Mouse (Mus musculus) liver, embryonic 11.5 days (tissue): ENCODE data around the gene Strn. TPM values are rescaled to one million over a fixed set of nuclear protein-coding genes. Genes with fewer than 3 reads are reported as not detected.

ENCODE experiments used
- ATAC-seq: fragments of 200-750 bp; cut with Nextera tagmentation; replicated peaks from 2 replicates; pipeline ENCODE4 v1.8.0; 2017; ENCODE audit warnings: moderate number of reproducible peaks, mild to moderate bottlenecking, moderate TSS enrichment, moderate library complexity; ENCODE audit not compliant: low FRiP score
- DNase-seq: peaks from one replicate; pipeline ENCODE4 v3.0.0-alpha.2; 2017; ENCODE audit warnings: low spot score
- H3K27ac ChIP-seq: fragments of 300-500 bp; sonication (generic); 2 replicates; pipeline ENCODE4 v1.5.1; 2014; ENCODE audit warnings: mild to moderate bottlenecking, low read depth, low read length, control low read depth
- H3K27me3 ChIP-seq: fragments of 300-500 bp; sonication (generic); replicated peaks from 2 replicates; pipeline ENCODE4 v1.6.1; 2014; ENCODE audit warnings: low read length, mixed read lengths; ENCODE audit not compliant: control insufficient read depth, insufficient read depth
- H3K36me3 ChIP-seq: fragments of 300-500 bp; sonication (generic); 2 replicates; pipeline ENCODE4 v1.6.1; 2014; ENCODE audit warnings: mild to moderate bottlenecking, low read length, moderate library complexity, mixed read lengths; ENCODE audit not compliant: control insufficient read depth, insufficient read depth
- H3K4me1 ChIP-seq: fragments of 300-500 bp; sonication (generic); replicated peaks from 2 replicates; pipeline ENCODE4 v1.6.1; 2014; ENCODE audit warnings: low read length, mixed read lengths; ENCODE audit not compliant: control insufficient read depth, insufficient read depth
- H3K4me2 ChIP-seq: fragments of 300-500 bp; sonication (generic); 2 replicates; pipeline ENCODE4 v1.6.1; 2014; ENCODE audit warnings: mild to moderate bottlenecking, control low read depth, moderate library complexity
- H3K4me3 ChIP-seq: fragments of 300-500 bp; sonication (generic); 2 replicates; pipeline ENCODE4 v1.5.1; 2014; ENCODE audit warnings: low read depth, low read length, control low read depth
- H3K9ac ChIP-seq: fragments of 300-500 bp; sonication (generic); 2 replicates; pipeline ENCODE4 v1.6.1; 2014; ENCODE audit warnings: low read depth, low read length, control low read depth
- H3K9me3 ChIP-seq: fragments of 300-500 bp; sonication (generic); 2 replicates; pipeline ENCODE4 v1.6.1; 2016; ENCODE audit warnings: low read length, inconsistent platforms, mixed read lengths; ENCODE audit not compliant: control insufficient read depth
- WGBS: fragments of 180-500 bp; shearing (Covaris S2); extraction: QIAGEN DNeasy Blood & Tissue Kit; methylation state at CpG from one replicate; pipeline ENCODE4 v1.1.7; 2014; 5-methylcytosine and 5-hydroxymethylcytosine counted together
- polyA plus RNA-seq: library from polyadenylated mRNA; unstranded; fragments of >200 nt; fragmentation: Nextera tagmentation; extraction: Ambion mirVana; gene quantifications from 2 replicates; pipeline ENCODE4 v1.2.1, GENCODE M21; 2014

Gene Strn
- polyA plus RNA-seq, 1 experiment from 2014 or later, result 6.8 TPM

DNA sequence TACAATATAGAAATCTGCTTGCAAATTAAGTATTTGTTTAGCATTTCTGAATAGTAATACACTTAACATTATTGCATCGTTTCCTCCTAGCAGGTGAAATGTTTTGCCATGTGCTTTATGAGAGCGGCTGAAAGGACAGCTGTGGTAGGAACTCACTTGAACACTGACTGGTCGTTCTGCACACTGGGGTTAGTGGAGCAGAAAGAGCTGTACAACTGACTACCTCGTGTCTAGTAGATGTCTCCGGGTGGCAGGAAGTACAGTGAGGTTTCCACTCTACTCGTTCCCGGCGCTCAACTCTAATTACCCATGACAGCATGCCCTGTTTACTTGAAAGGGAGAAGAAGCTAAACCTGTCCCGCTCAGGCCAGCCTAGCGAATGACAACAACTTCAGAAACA lies 82.2 kb downstream of the Strn start:
- Histone ChIP-seq H3K4me3 (no peak overlapping the region), H3K9ac (no peak overlapping the region), H3K27me3 (no peaks in the 10 kb centered on the region), H3K9me3 (0 out of 2 replicates have a peak, but pooled peaks cover under 1% of the 10 kb centered on the region), H3K4me1 (no peaks in the 10 kb centered on the region), H3K4me2 (no peak overlapping the region), H3K36me3 (peaks cover 17% of the 10 kb centered on the region), H3K27ac (no peak overlapping the region)
- no peak for DNase-seq
- ATAC-seq, result no peak
- WGBS, result 87% methylated on average over 10 of the region's 10 CpGs

DNA sequence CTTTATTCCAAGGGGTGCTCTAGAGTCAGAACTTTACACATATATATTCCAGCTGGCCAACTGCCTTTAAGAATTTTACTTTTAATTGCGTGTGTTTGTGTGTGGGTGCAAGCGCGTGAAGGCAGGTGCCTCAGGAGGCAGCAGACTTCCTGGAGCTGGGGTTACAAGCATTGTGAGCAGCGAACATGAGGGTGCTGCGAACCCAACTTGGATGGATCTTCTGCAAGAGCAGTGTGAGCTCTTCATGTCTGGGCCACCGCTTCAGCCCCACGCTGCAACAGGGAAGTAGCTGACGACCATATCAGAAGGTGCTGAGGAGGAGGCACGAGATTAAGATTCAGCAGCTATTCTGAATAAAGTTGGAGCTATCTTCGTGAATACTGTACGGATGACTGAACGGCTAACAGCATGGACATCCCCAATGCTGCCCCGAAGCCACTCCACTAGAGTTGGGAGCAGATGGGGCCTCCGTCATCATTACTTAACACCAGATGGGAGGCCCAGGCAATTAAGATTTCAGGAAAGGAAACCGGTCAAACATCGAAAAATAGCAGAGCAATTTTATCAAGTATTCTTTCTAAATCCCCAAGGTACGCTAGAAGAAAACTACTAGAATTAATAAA lies 93.0 kb downstream of the Strn start:
- Histone ChIP-seq H3K27ac (no peak overlapping the region), H3K4me2 (no peak overlapping the region), H3K4me3 (no peak overlapping the region), H3K9me3 (no peaks in the 10 kb centered on the region), H3K4me1 (no peaks in the 10 kb centered on the region), H3K36me3 (no peaks in the 10 kb centered on the region), H3K9ac (no peak overlapping the region), H3K27me3 (no peaks in the 10 kb centered on the region)
- no peak for DNase-seq
- WGBS, result 87% methylated on average over 17 of the region's 17 CpGs
- no peak for ATAC-seq

DNA sequence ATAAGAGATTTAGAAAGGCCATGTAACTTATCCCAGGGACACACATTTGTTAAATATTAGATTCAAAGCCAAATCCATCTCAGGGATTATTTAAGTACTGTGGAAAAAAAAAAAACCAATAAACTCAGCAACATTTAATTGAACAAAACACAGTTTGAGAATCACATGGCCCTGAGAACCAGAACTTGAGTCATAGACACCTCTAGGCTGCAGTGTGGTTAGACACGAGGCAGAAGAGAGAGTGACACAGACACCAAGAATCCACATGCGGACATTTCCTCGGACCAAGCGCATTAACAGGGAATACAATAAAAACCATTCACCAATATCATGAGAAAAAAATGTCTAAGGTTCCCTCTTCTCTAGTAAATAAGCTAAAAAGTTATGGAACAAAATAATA lies 94.7 kb downstream of the Strn start:
- H3K36me3 ChIP-seq, result no peaks in the 10 kb centered on the region
- no peak overlapping the region for H3K9ac ChIP-seq
- H3K27ac ChIP-seq, result no peak overlapping the region
- no peaks in the 10 kb centered on the region for H3K27me3 ChIP-seq
- ATAC-seq (no peak), DNase-seq (no peak)
- H3K4me2 ChIP-seq, result no peak overlapping the region
- no peaks in the 10 kb centered on the region for H3K9me3 ChIP-seq
- no peaks in the 10 kb centered on the region for H3K4me1 ChIP-seq
- WGBS, result 88% methylated on average over 4 of the region's 4 CpGs
- no peak overlapping the region for H3K4me3 ChIP-seq

DNA sequence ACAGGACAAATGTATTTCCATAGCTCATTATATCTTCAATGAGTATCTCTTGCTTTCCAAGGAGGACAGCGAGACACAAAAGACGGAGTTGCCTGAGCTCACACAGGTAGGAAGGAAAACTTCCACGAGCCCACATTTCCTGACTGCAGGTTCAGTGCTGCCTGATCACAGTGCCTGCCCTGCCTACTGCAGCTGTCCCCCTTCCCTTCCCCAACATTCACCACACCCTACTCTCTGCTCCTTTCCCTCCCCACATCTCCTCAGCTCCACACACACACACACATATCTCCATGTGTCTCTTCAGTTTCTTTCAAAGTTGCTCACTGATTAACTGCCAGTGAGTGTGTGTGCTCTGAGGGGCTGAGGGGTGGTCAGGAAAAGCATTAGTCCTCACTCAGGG lies 96.6 kb downstream of the Strn start:
- Histone ChIP-seq H3K36me3 (no peaks in the 10 kb centered on the region), H3K27ac (no peak overlapping the region), H3K27me3 (no peaks in the 10 kb centered on the region), H3K9ac (no peak overlapping the region), H3K4me2 (no peak overlapping the region), H3K4me1 (no peaks in the 10 kb centered on the region), H3K4me3 (no peak overlapping the region), H3K9me3 (no peaks in the 10 kb centered on the region)
- 83% methylated on average over 3 of the region's 3 CpGs for WGBS
- DNase-seq, result no peak
- no peak for ATAC-seq

DNA sequence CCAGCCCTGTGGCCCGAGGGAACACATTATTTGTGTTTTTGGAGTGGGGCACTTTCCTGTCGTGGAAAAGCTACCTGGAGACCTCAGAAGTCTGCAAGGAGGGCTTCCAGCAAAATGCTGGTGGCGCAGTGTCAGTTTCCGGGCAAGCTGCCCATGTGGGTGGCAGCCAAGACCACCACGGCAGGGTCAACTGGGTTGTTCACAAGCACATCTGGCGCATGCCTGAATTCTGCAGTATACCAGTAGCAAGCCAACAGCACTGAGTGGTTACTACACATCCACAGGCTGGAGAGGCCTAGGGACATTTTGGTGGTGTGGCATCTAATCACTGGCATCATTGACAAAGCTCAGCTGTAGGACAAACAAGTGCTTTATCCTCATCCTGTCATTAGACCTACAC lies 97.9 kb downstream of the Strn start:
- Histone ChIP-seq H3K4me2 (no peak overlapping the region), H3K4me1 (no peaks in the 10 kb centered on the region), H3K9me3 (no peaks in the 10 kb centered on the region), H3K27ac (no peak overlapping the region), H3K36me3 (no peaks in the 10 kb centered on the region), H3K27me3 (no peaks in the 10 kb centered on the region), H3K4me3 (no peak overlapping the region), H3K9ac (no peak overlapping the region)
- 83% methylated on average over 6 of the region's 6 CpGs for WGBS
- no peak for ATAC-seq
- no peak for DNase-seq

DNA sequence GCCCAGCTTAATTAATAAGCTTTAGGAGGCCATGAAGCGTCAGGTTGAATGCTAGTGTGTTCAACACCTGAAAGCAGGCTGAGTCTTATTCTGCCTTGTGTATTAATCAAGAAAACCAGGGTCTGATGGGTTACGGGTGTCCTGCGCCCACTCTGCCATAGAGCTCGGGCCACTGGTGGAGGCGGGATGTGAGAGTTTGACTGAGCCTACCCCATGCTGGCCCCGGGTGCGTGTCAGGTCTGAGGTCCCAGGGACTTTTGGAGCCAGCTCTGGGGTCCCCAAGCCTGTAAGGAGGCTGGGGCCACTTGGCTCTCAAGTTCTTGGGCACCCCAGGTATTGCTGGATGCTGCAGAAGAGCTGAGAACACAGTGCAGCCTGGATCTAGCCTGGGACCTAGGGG lies 99.9 kb downstream of the Strn start:
- Histone ChIP-seq H3K4me2 (no peak overlapping the region), H3K9me3 (no peaks in the 10 kb centered on the region), H3K9ac (no peak overlapping the region), H3K27ac (no peak overlapping the region), H3K36me3 (no peaks in the 10 kb centered on the region), H3K27me3 (no peaks in the 10 kb centered on the region), H3K4me3 (no peak overlapping the region), H3K4me1 (no peaks in the 10 kb centered on the region)
- ATAC-seq (no peak), DNase-seq (no peak)
- 92% methylated on average over 7 of the region's 7 CpGs for WGBS

DNA sequence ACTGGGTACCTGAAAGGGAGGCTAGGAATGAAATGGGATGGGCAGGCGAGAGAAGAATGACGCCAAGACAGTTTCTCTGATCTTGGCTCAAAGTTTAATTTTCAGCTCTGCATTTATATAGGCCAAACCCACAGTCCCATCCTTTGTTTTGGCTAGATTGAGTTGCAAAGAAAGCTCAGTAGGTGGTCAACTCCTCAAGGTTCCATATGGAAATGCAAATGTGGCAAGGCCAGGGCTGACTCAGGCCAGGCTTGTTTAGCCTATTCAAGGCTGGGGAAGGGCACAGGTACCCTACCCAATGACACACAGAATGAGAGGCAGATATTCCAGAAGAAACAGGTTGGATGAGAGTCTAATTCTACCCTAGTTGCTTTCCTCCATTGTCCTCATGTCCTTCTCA lies 101.4 kb downstream of the Strn start:
- 68% methylated on average over 2 of the region's 2 CpGs for WGBS
- ATAC-seq (no peak), DNase-seq (no peak)
- H3K9me3 ChIP-seq, result no peaks in the 10 kb centered on the region
- no peaks in the 10 kb centered on the region for H3K27me3 ChIP-seq
- H3K9ac ChIP-seq, result no peak overlapping the region
- no peak overlapping the region for H3K4me3 ChIP-seq
- no peaks in the 10 kb centered on the region for H3K4me1 ChIP-seq
- no peaks in the 10 kb centered on the region for H3K36me3 ChIP-seq
- H3K27ac ChIP-seq, result no peak overlapping the region
- no peak overlapping the region for H3K4me2 ChIP-seq

DNA sequence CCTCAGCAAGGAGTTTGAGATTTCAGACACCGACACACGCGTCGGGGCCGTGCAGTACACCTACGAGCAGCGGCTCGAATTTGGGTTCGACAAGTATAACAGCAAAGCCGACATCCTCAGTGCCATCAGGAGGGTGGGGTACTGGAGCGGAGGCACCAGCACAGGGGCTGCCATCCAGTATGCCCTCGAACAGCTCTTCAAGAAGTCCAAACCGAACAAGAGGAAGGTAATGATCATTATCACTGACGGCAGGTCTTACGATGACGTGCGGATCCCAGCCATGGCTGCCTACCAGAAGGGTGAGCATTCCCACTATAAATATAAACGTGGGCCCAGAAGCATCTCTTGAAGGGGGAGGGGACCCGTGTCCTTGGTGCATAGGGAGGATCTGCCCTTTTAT lies 112.1 kb downstream of the Strn start:
- H3K4me1 ChIP-seq, result no peaks in the 10 kb centered on the region
- no peak overlapping the region for H3K4me2 ChIP-seq
- H3K9ac ChIP-seq, result no peak overlapping the region
- H3K4me3 ChIP-seq, result no peak overlapping the region
- ATAC-seq (no peak), DNase-seq (no peak)
- WGBS, result 90% methylated on average over 19 of the region's 19 CpGs
- H3K36me3 ChIP-seq, result no peaks in the 10 kb centered on the region
- no peaks in the 10 kb centered on the region for H3K27me3 ChIP-seq
- no peak overlapping the region for H3K27ac ChIP-seq
- no peaks in the 10 kb centered on the region for H3K9me3 ChIP-seq

DNA sequence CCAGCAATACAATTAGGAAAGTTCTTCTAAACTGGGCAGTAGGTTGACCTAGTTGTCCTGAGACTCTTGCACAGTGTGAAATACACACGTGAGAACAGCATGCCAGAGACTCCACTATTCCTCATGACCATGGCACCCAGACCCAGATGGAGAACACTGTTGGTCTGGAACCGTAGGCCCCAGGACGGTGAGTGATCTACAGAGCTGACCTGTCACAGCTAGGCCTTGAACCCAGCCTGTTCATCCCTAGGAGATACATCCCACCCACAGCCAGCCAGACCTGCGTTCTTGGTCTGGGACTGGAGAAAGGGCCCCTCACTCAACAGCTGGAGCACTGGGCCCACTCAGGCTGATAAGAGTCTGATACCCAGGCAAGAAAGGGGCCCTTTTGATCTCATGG lies 115.1 kb downstream of the Strn start:
- WGBS, result 72% methylated on average over 4 of the region's 4 CpGs
- H3K9me3 ChIP-seq, result no peaks in the 10 kb centered on the region
- DNase-seq, result no peak

More for the DNA sequence above, 115.1 kb downstream of the Strn start:
- no peak overlapping the region for H3K4me3 ChIP-seq
- H3K27me3 ChIP-seq, result no peaks in the 10 kb centered on the region
- no peaks in the 10 kb centered on the region for H3K36me3 ChIP-seq
- ATAC-seq, result no peak
- H3K4me2 ChIP-seq, result no peak overlapping the region
- no peak overlapping the region for H3K9ac ChIP-seq
- no peak overlapping the region for H3K27ac ChIP-seq
- no peaks in the 10 kb centered on the region for H3K4me1 ChIP-seq
